Mouse (Mus musculus): ENCODE results near the gene Fuca1. TPM values are rescaled to one million over a fixed set of nuclear protein-coding genes. Genes with fewer than 3 reads are reported as not detected.

The Fuca1 gene
- polyA plus RNA-seq, 1 experiment from 2014 or later, result 70.1 TPM

DNA sequence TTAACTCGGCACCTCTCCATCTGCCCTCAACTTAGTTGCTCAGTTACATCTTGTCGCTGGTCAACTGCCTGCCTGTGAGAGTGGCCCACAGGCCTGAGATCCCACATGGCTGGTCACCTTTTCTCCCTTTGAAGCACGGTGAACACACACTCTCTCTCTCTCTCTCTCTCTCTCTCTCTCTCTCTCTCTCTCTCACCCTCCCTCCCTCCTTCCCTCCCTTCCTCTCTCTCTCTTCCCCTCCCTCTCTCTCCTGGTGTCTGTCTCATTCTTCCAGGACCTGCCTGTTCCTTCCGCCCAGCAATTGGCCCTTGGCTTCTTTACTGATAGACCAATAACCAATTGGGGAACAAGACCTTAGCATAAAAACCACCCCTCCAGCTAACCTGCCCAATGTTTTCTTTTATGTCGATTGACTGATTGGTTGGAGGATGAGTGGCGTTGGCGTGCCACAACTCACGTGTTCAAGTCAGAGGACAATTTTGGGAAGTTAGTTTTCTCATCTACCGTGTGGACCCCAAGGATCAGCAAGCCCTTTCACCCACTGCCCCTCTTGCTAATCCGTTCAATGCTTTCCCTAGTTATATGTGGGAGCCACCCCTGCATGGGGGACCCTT lies 5.8 kb downstream of the Fuca1 start:
- no peaks in the 10 kb centered on the region for H3K27me3 ChIP-seq (ENCODE audit: control insufficient read depth, insufficient read depth, low read depth, low read length)
- 88% methylated on average over 10 of the region's 10 CpGs for WGBS
- no peak overlapping the region for H3K4me3 ChIP-seq (ENCODE audit: low read depth, low read length)
- no peak overlapping the region for H3K9ac ChIP-seq (ENCODE audit: low read depth, low read length)
- peaks cover 5% of the 10 kb centered on the region; the same call in 1 of the 2 replicates for H3K36me3 ChIP-seq (ENCODE audit: control insufficient read depth, insufficient read depth, low read length)
- no peaks in the 10 kb centered on the region for H3K9me3 ChIP-seq (replicated peaks; ENCODE audit: control insufficient read depth, low read length, poor library complexity, severe bottlenecking)
- no peak overlapping the region for H3K27ac ChIP-seq (ENCODE audit: low read length)
- H3K4me2 ChIP-seq (ENCODE audit: low read length), result no peak overlapping the region
- peaks cover 8% of the 10 kb centered on the region for H3K4me1 ChIP-seq (ENCODE audit: control insufficient read depth, insufficient read depth, low read length)
- no peak for ATAC-seq

DNA sequence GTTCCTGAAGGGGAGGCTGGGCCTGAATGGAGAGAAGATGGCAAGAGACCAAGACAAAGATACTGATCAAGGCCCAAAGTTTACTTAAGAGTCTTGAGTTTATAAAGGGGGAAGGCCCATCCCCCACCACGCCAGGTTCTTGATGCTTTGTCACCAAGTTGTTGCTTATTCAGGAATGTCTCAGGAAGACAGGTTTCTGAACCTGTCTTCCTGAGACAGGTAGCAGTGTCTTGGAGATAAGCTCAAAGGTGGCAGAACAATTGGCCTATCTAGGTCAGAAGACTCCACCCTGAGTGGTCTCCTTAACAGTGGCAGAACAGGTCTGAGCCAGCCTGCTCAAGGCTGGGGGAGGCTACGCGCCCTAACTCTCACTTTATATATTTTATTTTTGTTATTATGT lies 6.3 kb downstream of the Fuca1 start:
- Histone ChIP-seq H3K27ac (ENCODE audit: low read length) (no peak overlapping the region), H3K9ac (ENCODE audit: low read depth, low read length) (no peak overlapping the region), H3K27me3 (ENCODE audit: control insufficient read depth, insufficient read depth, low read depth, low read length) (no peaks in the 10 kb centered on the region), H3K4me2 (ENCODE audit: low read length) (no peak overlapping the region), H3K4me1 (ENCODE audit: control insufficient read depth, insufficient read depth, low read length) (peaks cover 2% of the 10 kb centered on the region), H3K4me3 (ENCODE audit: low read depth, low read length) (no peak overlapping the region), H3K9me3 (replicated peaks; ENCODE audit: control insufficient read depth, low read length, poor library complexity, severe bottlenecking) (no peaks in the 10 kb centered on the region), H3K36me3 (ENCODE audit: control insufficient read depth, insufficient read depth, low read length) (peaks cover 5% of the 10 kb centered on the region; the same call in 1 of the 2 replicates)
- no peak for ATAC-seq
- WGBS, result 88% methylated on average over 3 of the region's 3 CpGs

DNA sequence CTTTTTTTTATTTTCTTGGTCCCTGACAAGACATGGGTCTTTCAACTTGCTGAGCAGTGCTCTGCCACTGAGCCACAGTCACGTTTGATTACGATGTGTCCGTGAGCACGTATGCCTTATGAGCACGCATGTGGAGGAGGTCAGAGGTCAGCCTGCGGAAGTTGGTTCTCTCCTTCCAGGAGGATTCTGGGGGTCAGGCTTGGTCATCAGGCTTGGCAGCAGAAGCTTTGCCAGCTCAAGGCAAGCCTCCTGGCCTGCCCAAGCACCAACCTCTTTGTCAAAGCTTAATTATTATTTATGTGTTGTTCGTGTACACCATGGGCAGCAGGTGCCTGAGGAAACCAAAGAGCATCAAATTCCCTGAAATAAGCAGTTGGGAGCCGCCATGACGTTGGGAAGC lies 7.8 kb downstream of the Fuca1 start:
- 87% methylated on average over 9 of the region's 9 CpGs for WGBS
- Histone ChIP-seq H3K27me3 (ENCODE audit: control insufficient read depth, insufficient read depth, low read depth, low read length) (no peaks in the 10 kb centered on the region), H3K4me1 (ENCODE audit: control insufficient read depth, insufficient read depth, low read length) (no peaks in the 10 kb centered on the region), H3K4me2 (ENCODE audit: low read length) (no peak overlapping the region), H3K36me3 (ENCODE audit: control insufficient read depth, insufficient read depth, low read length) (peaks cover 7% of the 10 kb centered on the region; the same call in 1 of the 2 replicates), H3K4me3 (ENCODE audit: low read depth, low read length) (no peak overlapping the region), H3K27ac (ENCODE audit: low read length) (no peak overlapping the region), H3K9ac (ENCODE audit: low read depth, low read length) (no peak overlapping the region), H3K9me3 (replicated peaks; ENCODE audit: control insufficient read depth, low read length, poor library complexity, severe bottlenecking) (no peaks in the 10 kb centered on the region)
- ATAC-seq, result no peak

DNA sequence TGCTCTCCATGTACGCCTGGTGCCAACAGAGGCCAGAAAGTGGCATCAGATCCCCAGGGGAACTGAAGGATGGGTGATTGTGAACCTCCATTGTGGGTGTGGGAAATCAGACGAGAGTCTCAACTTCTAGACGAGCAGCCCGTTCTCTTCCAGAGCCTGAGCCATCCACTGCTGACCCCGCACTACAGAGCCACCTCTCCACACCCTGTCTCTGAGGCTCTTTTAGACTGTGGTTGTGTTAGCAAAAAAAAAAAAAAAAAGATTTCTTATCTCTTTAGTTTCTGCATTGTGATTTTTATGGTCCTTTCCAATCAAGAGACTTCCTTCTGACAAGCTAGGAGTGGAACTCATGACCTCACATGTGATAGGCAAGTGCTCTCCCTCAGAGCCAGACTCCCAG lies 8.9 kb downstream of the Fuca1 start:
- Histone ChIP-seq H3K27me3 (ENCODE audit: control insufficient read depth, insufficient read depth, low read depth, low read length) (no peaks in the 10 kb centered on the region), H3K4me1 (ENCODE audit: control insufficient read depth, insufficient read depth, low read length) (no peaks in the 10 kb centered on the region), H3K9ac (ENCODE audit: low read depth, low read length) (no peak overlapping the region), H3K27ac (ENCODE audit: low read length) (no peak overlapping the region), H3K4me3 (ENCODE audit: low read depth, low read length) (no peak overlapping the region), H3K36me3 (ENCODE audit: control insufficient read depth, insufficient read depth, low read length) (peaks cover 10% of the 10 kb centered on the region; the same call in 1 of the 2 replicates), H3K9me3 (replicated peaks; ENCODE audit: control insufficient read depth, low read length, poor library complexity, severe bottlenecking) (no peaks in the 10 kb centered on the region), H3K4me2 (ENCODE audit: low read length) (no peak overlapping the region)
- 89% methylated on average over 5 of the region's 5 CpGs for WGBS
- no peak for ATAC-seq

DNA sequence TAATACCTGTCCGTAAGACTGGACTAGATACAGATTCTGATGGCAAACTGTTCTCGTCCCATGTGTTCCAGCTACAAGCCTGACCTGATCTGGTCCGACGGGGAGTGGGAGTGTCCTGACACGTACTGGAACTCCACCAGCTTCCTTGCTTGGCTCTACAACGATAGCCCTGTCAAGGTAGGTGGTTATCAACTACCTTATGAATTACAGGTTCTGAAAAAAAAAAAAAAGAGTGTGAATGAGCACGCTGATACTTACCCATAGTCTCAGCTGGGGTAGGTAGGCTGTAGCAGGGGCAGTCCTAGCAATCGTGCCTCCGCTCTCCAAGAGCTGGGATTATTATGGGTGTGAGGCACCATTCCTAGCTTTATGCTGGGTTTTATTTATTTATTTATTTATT lies 9.3 kb downstream of the Fuca1 start:
- no peak overlapping the region for H3K27ac ChIP-seq (ENCODE audit: low read length)

GRCm38 (mm10) chr4:135930239-135930638 lies 9.7 kb downstream of the Fuca1 start:
- Histone ChIP-seq H3K9me3 (replicated peaks; ENCODE audit: control insufficient read depth, low read length, poor library complexity, severe bottlenecking) (no peaks in the 10 kb centered on the region), H3K36me3 (ENCODE audit: control insufficient read depth, insufficient read depth, low read length) (peaks cover 14% of the 10 kb centered on the region; the same call in 1 of the 2 replicates), H3K4me2 (ENCODE audit: low read length) (no peak overlapping the region), H3K9ac (ENCODE audit: low read depth, low read length) (no peak overlapping the region), H3K4me1 (ENCODE audit: control insufficient read depth, insufficient read depth, low read length) (no peaks in the 10 kb centered on the region), H3K27me3 (ENCODE audit: control insufficient read depth, insufficient read depth, low read depth, low read length) (no peaks in the 10 kb centered on the region), H3K27ac (ENCODE audit: low read length) (no peak overlapping the region), H3K4me3 (ENCODE audit: low read depth, low read length) (no peak overlapping the region)
- WGBS, result 95% methylated on average over 8 of the region's 8 CpGs
- no peak for ATAC-seq

More for the DNA sequence above, 9.3 kb downstream of the Fuca1 start:
- no peak for ATAC-seq
- Histone ChIP-seq H3K36me3 (ENCODE audit: control insufficient read depth, insufficient read depth, low read length) (peaks cover 14% of the 10 kb centered on the region; the same call in 1 of the 2 replicates), H3K9ac (ENCODE audit: low read depth, low read length) (no peak overlapping the region), H3K4me2 (ENCODE audit: low read length) (no peak overlapping the region), H3K4me3 (ENCODE audit: low read depth, low read length) (no peak overlapping the region), H3K4me1 (ENCODE audit: control insufficient read depth, insufficient read depth, low read length) (no peaks in the 10 kb centered on the region), H3K9me3 (replicated peaks; ENCODE audit: control insufficient read depth, low read length, poor library complexity, severe bottlenecking) (no peaks in the 10 kb centered on the region), H3K27me3 (ENCODE audit: control insufficient read depth, insufficient read depth, low read depth, low read length) (no peaks in the 10 kb centered on the region)
- 94% methylated on average over 9 of the region's 9 CpGs for WGBS

DNA sequence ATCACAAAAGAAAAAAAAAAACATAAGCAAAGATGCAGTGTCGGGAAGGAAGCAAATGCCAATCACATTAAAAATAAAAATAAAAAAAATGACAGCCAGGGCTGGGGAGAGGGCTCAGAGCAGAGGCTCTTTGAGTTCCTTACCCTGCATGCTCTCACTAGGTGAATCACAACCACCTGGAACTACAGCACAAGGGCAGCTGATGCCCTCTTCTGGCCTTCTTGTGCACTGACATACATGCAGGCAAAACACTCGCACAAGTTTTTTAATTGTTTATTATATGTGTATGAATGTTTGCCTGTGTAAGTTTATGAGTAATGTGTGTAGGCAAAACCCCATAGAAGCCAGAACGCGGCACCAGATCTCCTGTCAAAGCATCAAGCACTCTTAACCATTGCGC lies 11.3 kb downstream of the Fuca1 start:
- ATAC-seq, result no peak
- H3K27ac ChIP-seq (ENCODE audit: low read length), result no peak overlapping the region
- H3K4me1 ChIP-seq (ENCODE audit: control insufficient read depth, insufficient read depth, low read length), result no peaks in the 10 kb centered on the region
- WGBS, result 65% methylated on average over 5 of the region's 5 CpGs
- peaks cover 8% of the 10 kb centered on the region; the same call in 1 of the 2 replicates for H3K36me3 ChIP-seq (ENCODE audit: control insufficient read depth, insufficient read depth, low read length)
- H3K9ac ChIP-seq (ENCODE audit: low read depth, low read length), result no peak overlapping the region
- H3K9me3 ChIP-seq (replicated peaks; ENCODE audit: control insufficient read depth, low read length, poor library complexity, severe bottlenecking), result no peaks in the 10 kb centered on the region
- H3K4me2 ChIP-seq (ENCODE audit: low read length), result no peak overlapping the region
- no peak overlapping the region for H3K4me3 ChIP-seq (ENCODE audit: low read depth, low read length)
- no peaks in the 10 kb centered on the region for H3K27me3 ChIP-seq (ENCODE audit: control insufficient read depth, insufficient read depth, low read depth, low read length)

GRCm38 (mm10) chr4:135934708-135935500 lies 14.4 kb downstream of the Fuca1 start:
- ATAC-seq, result no peak
- no peaks in the 10 kb centered on the region for H3K9me3 ChIP-seq (replicated peaks; ENCODE audit: control insufficient read depth, low read length, poor library complexity, severe bottlenecking)
- H3K9ac ChIP-seq (ENCODE audit: low read depth, low read length), result no peak overlapping the region
- H3K27me3 ChIP-seq (ENCODE audit: control insufficient read depth, insufficient read depth, low read depth, low read length), result no peaks in the 10 kb centered on the region
- no peak overlapping the region for H3K27ac ChIP-seq (ENCODE audit: low read length)
- H3K4me3 ChIP-seq (ENCODE audit: low read depth, low read length), result no peak overlapping the region
- peaks cover 16% of the 10 kb centered on the region; the same call in 1 of the 2 replicates for H3K36me3 ChIP-seq (ENCODE audit: control insufficient read depth, insufficient read depth, low read length)
- no peak overlapping the region for H3K4me2 ChIP-seq (ENCODE audit: low read length)
- H3K4me1 ChIP-seq (ENCODE audit: control insufficient read depth, insufficient read depth, low read length), result no peaks in the 10 kb centered on the region
- 51% methylated on average over 12 of the region's 12 CpGs for WGBS

GRCm38 (mm10) chr4:135935502-135935901 lies 15.0 kb downstream of the Fuca1 start:
- peaks cover 17% of the 10 kb centered on the region for H3K36me3 ChIP-seq (ENCODE audit: control insufficient read depth, insufficient read depth, low read length)
- H3K4me3 ChIP-seq (ENCODE audit: low read depth, low read length), result no peak overlapping the region
- H3K9me3 ChIP-seq (replicated peaks; ENCODE audit: control insufficient read depth, low read length, poor library complexity, severe bottlenecking), result no peaks in the 10 kb centered on the region
- no peak for ATAC-seq
- H3K4me1 ChIP-seq (ENCODE audit: control insufficient read depth, insufficient read depth, low read length), result no peaks in the 10 kb centered on the region
- H3K27me3 ChIP-seq (ENCODE audit: control insufficient read depth, insufficient read depth, low read depth, low read length), result no peaks in the 10 kb centered on the region
- no peak overlapping the region for H3K9ac ChIP-seq (ENCODE audit: low read depth, low read length)
- H3K4me2 ChIP-seq (ENCODE audit: low read length), result no peak overlapping the region
- 69% methylated on average over 5 of the region's 5 CpGs for WGBS
- no peak overlapping the region for H3K27ac ChIP-seq (ENCODE audit: low read length)

All from midbrain, embryonic 16.5 days (tissue).